Mouse (Mus musculus) mouse embryonic stem cell (cell line): ENCODE data around the gene Zc3h18.

Experiments
- in situ Hi-C, 2 experiments: fragments of 300-500 bp; cut with MboI; formaldehyde crosslinking; loops; 1 replicate in 1 of 2; 3 replicates in 1 of 2; pipeline ENCODE4 v1.14.3; 2019 to 2020; ENCODE audit warnings: low sequenced_read_pairs in 2 of 2, low pct_unique_long_range_greater_than_20kb in 1 of 2, mixed read lengths in 1 of 2; ENCODE audit not compliant: unreplicated experiment in 1 of 2

The Zc3h18 gene

GRCm38 (mm10) chr8:122376365-122377231 is at the start of gene Zc3h18:
TSS of gene Zc3h18 (plus strand) at chr8:122376609.
- in situ Hi-C loops: no loop called here

DNA sequence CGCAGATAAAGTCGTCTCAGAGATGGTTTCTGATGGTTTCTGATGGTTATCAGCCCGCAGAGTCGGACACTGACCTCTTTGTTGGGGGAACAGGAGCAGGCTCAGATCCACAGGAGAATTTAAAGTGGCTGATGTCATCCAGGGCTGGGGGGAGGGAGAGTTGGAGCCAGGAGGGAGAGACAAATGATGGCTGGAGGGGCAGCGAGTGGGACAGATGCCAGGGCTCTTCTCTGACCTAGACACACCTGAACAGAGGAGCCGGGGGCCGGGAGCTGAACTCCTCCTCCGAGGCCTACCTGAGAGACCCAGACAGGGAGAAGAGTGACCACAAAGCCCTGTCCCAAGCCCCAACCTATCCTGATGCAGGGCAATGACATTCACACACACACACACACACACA is 47.3 kb upstream of the Zc3h18 start:
- in situ Hi-C loops: no loop called here

DNA sequence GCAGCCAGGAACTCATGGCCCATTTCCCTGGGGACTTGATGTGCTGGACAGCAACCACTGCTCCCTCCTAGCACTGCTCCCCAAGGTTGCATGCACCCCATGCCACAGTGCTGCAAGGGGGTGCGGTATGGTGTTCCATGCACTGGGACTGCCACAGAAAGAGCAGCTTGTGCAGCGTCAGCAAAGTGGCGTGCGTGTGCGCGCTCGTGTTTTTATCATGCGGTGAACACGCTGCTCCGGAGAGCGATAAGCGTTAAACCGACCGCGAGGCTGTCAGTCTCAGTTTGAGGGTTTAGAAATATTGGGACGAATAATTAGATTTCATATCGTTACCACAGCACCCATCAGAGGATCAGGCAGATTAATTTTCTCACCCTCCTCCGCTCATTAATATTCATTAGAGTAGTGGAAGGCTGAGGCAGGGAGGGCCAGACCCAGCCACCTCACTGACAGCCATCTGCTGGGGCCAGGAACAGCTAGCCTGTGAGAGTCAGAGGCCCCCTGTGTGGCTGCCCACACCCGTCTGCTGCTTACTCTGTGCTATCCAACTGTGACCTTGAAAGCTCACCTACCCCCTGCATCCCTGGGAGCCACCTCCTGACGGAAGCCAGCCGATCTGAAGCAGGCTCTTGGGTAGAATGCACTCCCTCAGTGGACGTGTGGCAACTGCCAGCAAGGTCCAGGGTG is 46.7 kb upstream of the Zc3h18 start:
- in situ Hi-C loops: loop anchor here in 1 of 2 experiments (5.0 kb wide), 1 partner anchor 52 kb away; no protein-coding TSS in a partner anchor

GRCm38 (mm10) chr8:122330446-122331133 is 45.8 kb upstream of the Zc3h18 start:
- in situ Hi-C loops: loop anchor here in 1 of 2 experiments (5.0 kb wide), 1 partner anchor 53 kb away; no protein-coding TSS in a partner anchor

DNA sequence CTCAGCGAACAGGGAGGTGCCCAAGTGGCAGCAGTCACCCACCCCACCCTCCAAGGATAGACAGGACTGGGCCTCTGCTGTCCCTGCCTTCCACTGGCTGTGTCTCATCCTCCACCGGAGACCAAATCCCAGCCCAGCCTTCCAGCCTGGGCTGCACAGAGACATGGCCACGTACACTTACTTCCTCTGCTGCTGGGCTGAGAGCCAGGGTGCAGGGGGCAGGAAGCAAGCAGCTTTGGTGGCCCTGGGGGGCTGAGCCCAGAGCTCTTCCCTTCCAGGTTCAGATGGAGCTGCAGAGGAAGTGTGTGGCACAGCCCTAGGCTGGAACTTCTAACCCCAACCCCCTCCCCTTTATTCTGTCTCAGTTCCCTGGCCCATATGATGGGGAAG is 45.3 kb upstream of the Zc3h18 start:
- in situ Hi-C loops: loop anchor here in 1 of 2 experiments (5.0 kb wide), 1 partner anchor 54 kb away; no protein-coding TSS in a partner anchor

DNA sequence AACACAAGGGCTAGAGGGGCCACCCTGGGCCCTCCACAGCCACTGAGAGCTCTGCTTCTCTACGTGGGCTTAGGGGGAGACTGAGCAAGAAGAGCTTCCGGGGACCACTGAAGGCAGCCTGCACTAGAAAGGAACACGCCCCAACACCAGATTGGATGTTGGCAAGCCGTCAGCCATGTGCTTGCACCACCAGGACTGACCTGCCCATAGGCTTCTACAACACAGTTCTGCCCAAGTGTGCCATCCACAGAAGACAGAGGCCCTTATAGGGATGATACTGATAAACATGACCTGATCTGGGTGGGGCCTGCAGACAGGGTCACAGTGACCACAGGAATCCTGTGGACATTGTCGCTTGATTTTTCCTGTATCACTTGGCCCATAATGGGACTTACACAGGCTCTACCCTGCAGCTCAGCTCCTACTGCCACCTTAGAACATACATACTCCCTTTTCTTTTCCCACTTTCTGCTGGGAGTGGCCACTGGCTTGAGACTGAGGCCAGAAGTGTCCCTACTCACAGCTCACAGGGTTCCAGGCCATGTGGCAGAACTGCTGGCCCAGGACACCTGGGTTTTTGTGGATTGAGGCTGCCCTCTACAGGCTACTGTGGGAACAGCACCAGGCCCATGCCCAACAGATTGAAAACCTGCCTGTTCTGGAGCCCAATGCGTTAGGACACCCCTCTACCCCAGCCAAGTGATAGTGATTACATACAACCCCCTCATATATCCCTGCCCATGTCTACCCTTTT is 43.5 kb upstream of the Zc3h18 start:
- in situ Hi-C loops: loop anchor here in 1 of 2 experiments (5.0 kb wide), 1 partner anchor 56 kb away; no protein-coding TSS in a partner anchor

DNA sequence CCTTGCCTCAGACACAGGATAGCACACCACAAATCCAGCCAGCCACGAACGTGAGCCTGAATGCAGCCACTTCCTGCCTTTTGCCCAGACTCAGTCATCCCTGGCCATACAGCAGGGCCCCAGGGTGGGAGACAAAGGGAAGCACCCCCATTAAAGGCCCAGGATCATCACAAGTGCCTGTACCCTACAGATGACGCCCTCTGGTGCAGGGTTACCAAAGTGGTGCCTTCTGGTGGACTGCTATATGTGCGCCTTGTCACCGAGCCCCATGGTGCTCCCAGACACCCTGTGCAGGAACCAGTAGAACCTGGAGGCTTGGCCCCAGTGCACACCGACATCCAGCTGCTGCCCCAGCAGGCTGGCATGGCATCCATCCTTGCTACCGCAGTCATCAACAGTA is 42.9 kb upstream of the Zc3h18 start:
- in situ Hi-C loops: loop anchor here in 1 of 2 experiments (5.0 kb wide), 1 partner anchor 56 kb away; no protein-coding TSS in a partner anchor

GRCm38 (mm10) chr8:122334791-122335490 is 41.5 kb upstream of the Zc3h18 start:
- in situ Hi-C loops: loop anchor here in 1 of 2 experiments (5.0 kb wide), 1 partner anchor 58 kb away; no protein-coding TSS in a partner anchor

- in situ Hi-C loops: no loop called here
These were observed 40.7 kb upstream of the Zc3h18 start for GRCm38 (mm10) chr8:122335638-122336250.

- in situ Hi-C loops: no loop called here
These were observed 40.0 kb upstream of the Zc3h18 start for GRCm38 (mm10) chr8:122336251-122336910.

GRCm38 (mm10) chr8:122338852-122339251 is 37.6 kb upstream of the Zc3h18 start:
- in situ Hi-C loops: no loop called here

DNA sequence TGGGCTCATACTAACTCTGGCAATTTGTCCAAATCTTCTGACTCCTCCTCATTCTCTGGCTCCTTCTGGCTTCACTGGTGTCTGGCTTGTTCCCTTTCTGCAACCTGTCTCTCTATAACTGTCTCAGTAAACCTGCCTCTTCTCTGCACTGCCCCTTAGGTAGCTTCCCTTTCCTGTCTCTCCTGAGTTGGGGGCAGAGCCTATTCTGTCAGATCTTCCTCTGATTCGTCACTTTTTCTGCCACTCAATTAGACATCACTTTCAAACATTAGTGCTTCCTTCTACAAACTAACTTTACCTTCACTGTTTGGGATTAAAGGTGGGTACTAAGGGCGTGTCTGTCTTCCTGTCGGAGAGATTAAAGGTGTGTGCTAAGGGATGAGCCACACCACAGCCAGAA is 35.6 kb upstream of the Zc3h18 start:
- in situ Hi-C loops: no loop called here

DNA sequence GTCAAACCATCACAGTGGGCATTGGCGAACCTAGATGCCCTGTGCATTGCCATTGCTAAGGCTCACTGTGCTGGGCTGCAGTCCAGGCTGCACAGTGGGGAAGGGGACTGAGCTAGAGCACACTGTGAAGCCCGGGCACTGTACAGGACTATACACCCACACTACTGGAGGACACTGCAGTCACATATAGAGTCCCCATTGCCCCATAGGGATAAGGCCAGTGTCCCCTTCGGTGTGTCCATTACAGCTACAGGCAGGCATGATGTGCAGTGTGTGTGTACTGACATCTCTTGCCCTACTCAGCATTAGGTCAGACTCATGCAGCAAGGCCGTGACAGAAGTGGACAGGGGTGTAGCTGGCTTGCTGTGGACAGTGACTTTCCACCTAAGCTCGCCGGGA is 34.6 kb upstream of the Zc3h18 start:
- in situ Hi-C loops: no loop called here

GRCm38 (mm10) chr8:122342362-122342761 is 34.0 kb upstream of the Zc3h18 start:
- in situ Hi-C loops: no loop called here

DNA sequence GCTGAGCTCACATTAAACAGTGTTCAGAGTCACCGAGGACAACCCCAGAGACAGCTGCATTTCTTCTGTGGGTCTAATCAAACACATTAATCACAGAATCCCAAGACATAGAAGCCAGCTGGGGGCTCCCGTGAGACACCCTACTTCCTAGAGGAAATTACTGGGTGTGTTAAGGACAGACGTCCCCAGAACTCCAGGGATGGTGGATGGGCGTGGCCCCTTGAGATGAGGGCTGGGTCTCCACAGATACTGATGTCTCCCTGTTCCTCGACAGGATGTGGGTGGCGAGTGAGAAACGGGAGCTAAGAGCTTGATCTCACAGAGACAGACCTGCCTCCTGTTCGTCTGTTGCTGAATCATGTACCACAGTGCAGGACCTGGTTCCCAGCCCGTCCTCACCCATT is 33.6 kb upstream of the Zc3h18 start:
- in situ Hi-C loops: no loop called here

GRCm38 (mm10) chr8:122343341-122343740 is 33.1 kb upstream of the Zc3h18 start:
- in situ Hi-C loops: no loop called here

- in situ Hi-C loops: no loop called here
These were observed 32.7 kb upstream of the Zc3h18 start for GRCm38 (mm10) chr8:122343758-122344157.
